Mouse (Mus musculus): ENCODE measurements at regions not wholly inside any gene's neighbourhood (a gene's known extent, or its start where the extent isn't known, plus 50 kb on each side); places are given as distances from the start of the nearest gene placed in this dataset.

GRCm38 (mm10) chr16:29706996-29707395 lies 127.9 kb downstream of the Opa1 start:
- no peak for DNase-seq (ENCODE audit: low spot score)

DNA sequence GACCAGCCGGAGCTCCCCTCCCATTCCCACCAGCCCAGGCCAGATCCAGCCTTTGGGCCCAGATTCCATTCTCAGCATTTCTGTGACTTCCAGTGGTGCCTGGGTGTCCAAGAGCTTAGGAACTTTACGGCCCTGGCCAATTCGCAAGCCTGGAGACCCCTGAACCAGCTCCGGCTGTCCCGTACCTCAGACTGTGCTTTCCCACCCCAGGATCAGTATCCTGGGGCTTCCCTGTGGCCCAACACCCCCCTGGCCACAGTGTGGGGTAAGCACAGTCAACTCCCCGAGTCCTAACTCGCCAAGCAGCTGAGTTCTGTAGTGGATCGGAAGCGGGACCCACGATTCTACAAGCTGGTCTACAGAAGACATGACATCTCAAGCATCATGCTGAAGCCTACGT lies 128.5 kb downstream of the Opa1 start:
- DNase-seq (ENCODE audit: low spot score), result no peak

DNA sequence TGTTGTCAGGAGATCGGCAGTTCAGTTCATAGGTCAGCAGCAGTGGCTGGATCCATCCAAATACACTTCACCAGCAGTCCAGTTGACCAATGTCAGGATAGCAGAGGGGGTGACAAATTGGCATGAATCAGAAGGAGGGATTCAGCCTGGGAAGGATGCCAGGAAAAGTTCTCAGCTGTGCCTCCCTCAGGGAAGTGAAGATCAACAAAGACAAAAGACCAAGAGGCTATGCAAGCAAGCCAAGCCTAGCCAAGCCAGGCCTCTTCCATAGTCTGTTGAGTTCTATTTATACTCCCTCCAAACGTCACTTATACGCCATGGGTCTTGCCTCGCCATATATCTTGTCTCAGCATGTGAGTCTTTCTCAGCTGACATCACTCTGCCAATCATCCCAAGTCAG lies 129.9 kb downstream of the Opa1 start:
- no peak for DNase-seq (ENCODE audit: low spot score)

DNA sequence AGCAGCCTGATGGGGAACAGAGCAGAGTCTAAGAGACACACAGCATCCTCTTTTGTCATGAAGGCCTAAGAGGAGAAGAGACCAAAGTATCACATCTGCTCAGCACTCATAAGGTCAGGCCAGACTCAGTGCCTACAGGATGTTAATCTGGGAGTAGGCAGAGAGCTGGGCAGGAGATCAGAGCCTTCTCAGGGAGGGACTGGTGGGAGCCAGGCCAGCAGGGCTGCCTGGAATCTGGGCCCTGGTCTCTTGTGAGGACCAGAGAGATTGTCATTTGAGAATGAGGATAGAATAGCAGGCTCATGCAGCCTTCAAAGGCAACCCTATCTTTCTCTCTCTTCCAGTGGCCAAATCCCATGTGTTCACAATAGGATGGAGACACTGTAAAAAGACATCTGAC lies 132.3 kb downstream of the Opa1 start:
- DNase-seq (ENCODE audit: low spot score), result no peak

DNA sequence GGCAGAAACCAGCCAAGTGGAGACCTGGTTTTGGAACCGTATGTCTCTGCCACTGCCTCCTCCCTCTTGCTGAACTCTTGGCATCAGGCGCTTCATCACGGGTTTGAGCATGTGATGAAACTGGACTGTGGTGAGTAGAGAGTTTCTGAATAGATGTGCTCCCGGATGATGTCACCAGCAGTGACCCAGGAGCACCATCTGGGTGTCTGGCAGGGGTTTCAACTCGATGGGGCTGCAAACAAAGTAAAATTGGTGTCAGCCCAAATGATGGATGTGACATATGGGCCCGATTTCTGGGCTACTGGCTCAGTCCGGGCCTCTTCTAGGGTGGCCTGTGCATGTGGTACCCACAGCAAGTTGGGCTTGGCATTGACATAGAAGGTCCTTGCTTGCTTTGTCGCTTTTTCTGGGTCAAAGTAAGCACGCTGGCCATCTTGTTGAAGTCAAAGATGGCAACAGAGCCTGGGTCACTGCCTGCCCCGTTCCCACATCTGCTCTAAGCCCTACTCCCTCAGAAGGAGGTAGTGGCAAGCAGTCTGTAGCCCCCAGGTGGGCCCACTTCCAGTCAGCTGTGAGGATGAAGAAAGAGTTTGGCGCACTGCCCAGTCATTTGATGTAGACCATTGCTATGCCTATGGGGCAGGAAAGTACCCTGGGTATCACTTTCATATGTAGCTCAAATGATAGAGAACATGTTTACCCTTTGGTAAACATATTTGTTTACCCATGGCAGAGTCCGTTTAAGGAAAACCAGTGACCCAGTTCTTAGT lies 133.0 kb downstream of the Opa1 start:
- no peak for DNase-seq (ENCODE audit: low spot score)

GRCm38 (mm10) chr16:29714612-29715127 lies 135.5 kb downstream of the Opa1 start:
- no peak for DNase-seq (ENCODE audit: low spot score)

- DNase-seq (ENCODE audit: low spot score), result no peak
Measured at GRCm38 (mm10) chr16:29718965-29719364, 139.8 kb downstream of the Opa1 start.

- DNase-seq (ENCODE audit: low spot score), result no peak
Measured at GRCm38 (mm10) chr16:29719571-29720451, 140.7 kb downstream of the Opa1 start.

GRCm38 (mm10) chr16:29725153-29725552 lies 146.0 kb downstream of the Opa1 start:
- no peak for DNase-seq (ENCODE audit: low spot score)

DNA sequence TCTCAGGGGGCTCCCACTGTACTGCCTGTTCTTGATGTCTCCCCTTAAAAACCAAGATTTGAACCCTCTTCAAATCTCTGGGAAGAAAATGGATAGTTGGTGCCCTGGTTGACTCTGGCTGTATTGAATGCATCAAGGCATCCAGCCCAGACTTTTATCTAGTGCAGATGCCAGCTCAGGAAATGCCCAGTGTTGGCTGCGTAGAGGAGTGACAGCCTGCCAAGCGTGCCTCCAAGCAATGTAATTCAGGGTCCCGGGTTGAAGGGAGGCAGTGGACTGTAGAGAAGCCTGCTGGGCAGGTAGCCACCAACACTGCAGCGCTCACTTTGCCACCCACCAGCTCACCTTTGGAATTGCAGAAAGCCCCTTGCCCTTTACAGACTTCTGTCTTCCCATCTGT lies 146.4 kb downstream of the Opa1 start:
- DNase-seq (ENCODE audit: low spot score), result no peak

GRCm38 (mm10) chr16:29727397-29727796 lies 148.3 kb downstream of the Opa1 start:
- no peak for DNase-seq (ENCODE audit: low spot score)

GRCm38 (mm10) chr16:29728769-29729481 lies 149.8 kb downstream of the Opa1 start:
- DNase-seq (ENCODE audit: low spot score), result peak; percentile 80

DNA sequence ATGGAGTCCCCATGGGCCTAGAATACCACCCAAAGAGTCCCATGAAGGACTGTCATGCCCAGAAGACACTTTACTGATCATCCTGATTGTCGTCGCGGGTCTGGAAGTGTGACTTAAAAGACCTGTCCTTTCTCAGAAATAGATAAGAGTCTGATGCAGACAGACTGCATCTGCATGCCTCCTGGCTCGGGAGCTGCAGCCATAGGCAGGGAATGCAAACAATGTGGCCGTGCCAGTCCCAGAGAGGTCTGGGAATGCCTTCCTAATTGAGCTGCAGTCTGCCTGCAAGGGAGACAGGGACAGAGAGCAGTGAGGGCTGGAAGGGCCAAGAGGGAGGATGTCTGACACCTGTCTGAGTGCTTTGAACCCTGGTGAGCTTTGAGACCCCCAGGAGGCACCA lies 150.9 kb downstream of the Opa1 start:
- DNase-seq (ENCODE audit: low spot score), result no peak

GRCm38 (mm10) chr16:29732889-29733288 lies 153.8 kb downstream of the Opa1 start:
- DNase-seq (ENCODE audit: low spot score), result no peak

- no peak for DNase-seq (ENCODE audit: low spot score)
Measured at GRCm38 (mm10) chr16:29733847-29734246, 154.7 kb downstream of the Opa1 start.

DNA sequence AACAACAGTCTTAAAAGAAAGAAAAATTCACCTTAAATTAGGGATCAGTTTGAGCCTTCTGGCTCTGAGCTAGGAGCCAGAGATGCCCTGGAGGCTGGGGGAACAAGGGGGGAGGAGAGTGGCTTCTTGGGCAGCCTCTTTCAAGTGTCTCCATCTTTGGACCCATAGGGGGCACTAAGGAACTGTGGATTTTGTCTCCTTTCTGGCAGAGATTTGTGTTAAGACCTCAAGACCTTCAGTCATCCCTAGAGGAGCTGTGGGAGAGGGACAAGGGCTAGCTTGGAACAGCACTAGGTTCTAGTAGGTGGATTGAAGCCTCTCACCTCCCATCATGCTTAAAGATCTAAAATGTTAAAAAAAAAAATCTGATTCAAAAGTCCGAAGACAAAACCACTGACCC lies 155.2 kb downstream of the Opa1 start:
- peak; percentile 84 for DNase-seq (ENCODE audit: low spot score)

GRCm38 (mm10) chr16:29734738-29735250 lies 155.7 kb downstream of the Opa1 start:
- peak; percentile 48 for DNase-seq (ENCODE audit: low spot score)

- no peak for DNase-seq (ENCODE audit: low spot score)
Measured at GRCm38 (mm10) chr16:29735371-29736008, 156.4 kb downstream of the Opa1 start.

- no peak for DNase-seq (ENCODE audit: low spot score)
Measured at GRCm38 (mm10) chr16:29736211-29736610, 157.1 kb downstream of the Opa1 start.

DNA sequence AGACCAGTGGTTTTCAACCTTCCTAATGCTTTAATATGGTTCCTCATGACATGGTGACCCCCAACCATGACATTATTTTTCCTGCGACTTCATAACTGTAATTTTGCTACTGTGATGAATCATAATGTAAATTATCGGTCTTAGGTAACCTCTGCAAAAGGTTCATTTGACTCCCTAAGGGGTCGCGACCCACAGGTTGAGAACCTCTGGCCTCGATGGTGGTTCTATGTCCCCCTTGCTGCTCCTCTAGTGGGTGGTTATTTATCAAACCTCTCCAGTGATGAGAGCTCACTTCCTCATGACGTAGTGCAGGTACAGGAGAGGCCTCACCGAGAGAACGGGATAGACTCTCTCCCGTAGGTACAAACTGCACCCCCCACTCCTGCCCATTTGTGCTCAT lies 158.9 kb downstream of the Opa1 start:
- no peak for DNase-seq (ENCODE audit: low spot score)

DNA sequence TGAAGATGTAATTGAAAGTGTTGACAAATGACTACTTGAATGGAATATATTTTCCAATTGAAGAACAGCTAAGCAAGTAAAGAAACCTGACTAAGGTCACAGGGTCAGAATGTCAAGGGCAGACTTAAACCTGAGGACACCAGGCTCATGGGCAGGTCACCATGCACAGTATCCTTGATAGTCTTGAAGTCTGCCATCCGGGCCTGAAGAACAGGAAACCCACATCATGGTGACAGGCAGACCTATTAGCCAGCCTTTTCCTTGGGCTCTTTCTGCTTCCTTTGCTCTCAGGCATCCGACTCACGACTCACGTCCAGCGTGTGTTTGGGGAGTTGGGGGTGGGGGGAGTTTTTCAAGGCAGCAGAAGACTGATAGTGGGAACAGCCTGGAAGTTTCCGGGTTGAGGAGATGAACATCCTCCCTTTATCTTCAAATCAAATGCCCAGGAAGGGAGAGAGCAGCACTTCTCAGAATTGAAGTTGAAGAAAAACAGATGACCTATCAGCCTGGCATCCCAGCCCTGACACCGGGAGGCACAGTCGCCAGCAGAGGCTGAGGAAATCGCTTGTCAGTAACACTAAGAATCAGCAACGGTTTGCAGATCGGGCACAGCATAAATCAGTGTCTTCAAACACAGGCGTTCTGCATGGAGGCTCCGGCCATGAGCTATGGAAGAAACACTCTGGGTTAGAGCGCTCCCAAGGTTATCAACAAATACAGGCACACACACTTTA lies 163.5 kb downstream of the Opa1 start:
- DNase-seq (ENCODE audit: low spot score), result no peak

Data from lung, postnatal 25 days (tissue).